Mouse (Mus musculus) heart, embryonic 14.5 days (tissue): ENCODE measurements at regions not wholly inside any gene's neighbourhood (a gene's known extent, or its start where the extent isn't known, plus 50 kb on each side); places are given as distances from the start of the nearest gene placed in this dataset.

Experiments used
- ATAC-seq: fragments of 200-750 bp; cut with Nextera tagmentation; 2 replicates; pipeline ENCODE4 v1.8.0; 2017; ENCODE audit warnings: low read depth, moderate TSS enrichment; ENCODE audit not compliant: insufficient number of reproducible peaks, insufficient read depth, low FRiP score
- H3K27ac ChIP-seq, 2 experiments: fragments of 200-500 bp in 1 of 2; fragments of 300-500 bp in 1 of 2; sonication (generic) in 1 of 2; replicated peaks in 1 of 2; 2 replicates each; pipeline ENCODE4 v1.5.1; 2012 to 2014; ENCODE audit warnings: low read depth in 2 of 2, low read length in 2 of 2, control low read depth in 1 of 2, mild to moderate bottlenecking in 1 of 2, mixed read lengths in 1 of 2; ENCODE audit not compliant: control insufficient read depth in 1 of 2, insufficient read depth in 1 of 2
- H3K27me3 ChIP-seq: fragments of 300-500 bp; sonication (generic); 2 replicates; pipeline ENCODE4 v1.6.1; 2014; ENCODE audit warnings: mild to moderate bottlenecking, low read length, control low read depth; ENCODE audit not compliant: control insufficient read depth, insufficient read depth
- H3K36me3 ChIP-seq: fragments of 300-500 bp; sonication (generic); 2 replicates; pipeline ENCODE4 v1.6.1; 2014; ENCODE audit warnings: mild to moderate bottlenecking, control low read depth, low read length, mixed read lengths; ENCODE audit not compliant: control insufficient read depth, insufficient read depth
- H3K4me1 ChIP-seq, 2 experiments: fragments of 200-500 bp in 1 of 2; fragments of 300-500 bp in 1 of 2; sonication (generic) in 1 of 2; 2 replicates each; pipeline ENCODE4 v1.6.1; 2012 to 2014; ENCODE audit warnings: low read length in 2 of 2, control low read depth in 1 of 2, mixed read lengths in 1 of 2; ENCODE audit not compliant: control insufficient read depth in 2 of 2, insufficient read depth in 2 of 2
- H3K4me2 ChIP-seq: fragments of 300-500 bp; sonication (generic); 2 replicates; pipeline ENCODE4 v1.6.1; 2014; ENCODE audit warnings: mild to moderate bottlenecking, low read length
- H3K4me3 ChIP-seq, 2 experiments: fragments of 200-500 bp in 1 of 2; fragments of 300-500 bp in 1 of 2; sonication (generic) in 1 of 2; 2 replicates each; pipeline ENCODE4 v1.5.1; 2012 to 2014; ENCODE audit warnings: low read length in 2 of 2, mild to moderate bottlenecking in 2 of 2, control low read depth in 1 of 2, low read depth in 1 of 2, moderate library complexity in 1 of 2; ENCODE audit not compliant: control insufficient read depth in 1 of 2, insufficient read depth in 1 of 2
- H3K9ac ChIP-seq: fragments of 300-500 bp; sonication (generic); 2 replicates; pipeline ENCODE4 v1.6.1; 2014; ENCODE audit warnings: mild to moderate bottlenecking, low read length
- H3K9me3 ChIP-seq: fragments of 300-500 bp; sonication (generic); 2 replicates; pipeline ENCODE4 v1.6.1; 2016; ENCODE audit warnings: low read length, control low read depth; ENCODE audit not compliant: control insufficient read depth
- WGBS: fragments of 180-500 bp; shearing (Covaris S2); extraction: QIAGEN DNeasy Blood & Tissue Kit; methylation state at CpG from one replicate; pipeline ENCODE4 v1.1.7; 2014; 5-methylcytosine and 5-hydroxymethylcytosine counted together

DNA sequence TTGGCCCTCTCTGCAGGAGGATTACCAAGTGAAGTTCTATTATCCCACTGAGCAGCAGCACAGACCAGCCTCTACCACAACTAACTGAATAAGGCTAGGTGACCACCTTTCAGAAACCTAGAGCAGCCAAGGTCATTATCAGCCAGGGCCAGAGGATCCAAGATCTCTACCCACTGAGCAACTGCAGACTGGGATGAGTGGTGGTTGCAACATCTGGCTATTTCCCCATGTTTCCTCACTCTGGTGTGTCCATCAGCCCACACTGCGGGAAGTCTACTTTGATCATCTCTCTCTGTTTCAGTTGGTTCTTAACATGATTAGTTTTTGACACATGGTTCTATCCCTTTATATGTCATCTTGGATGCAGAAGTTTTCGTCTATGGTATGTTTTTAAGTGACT lies 157.2 kb downstream of the Cog6 start:
- ATAC-seq, result no peak
- Histone ChIP-seq H3K4me1 (no peaks in the 10 kb centered on the region), H3K9ac (no peak overlapping the region), H3K4me3 (no peak overlapping the region), H3K27me3 (no peaks in the 10 kb centered on the region), H3K36me3 (no peaks in the 10 kb centered on the region), H3K4me2 (no peak overlapping the region), H3K27ac (no peak overlapping the region), H3K9me3 (no peaks in the 10 kb centered on the region)
- WGBS, result 74% methylated on average over 2 of the region's 2 CpGs

DNA sequence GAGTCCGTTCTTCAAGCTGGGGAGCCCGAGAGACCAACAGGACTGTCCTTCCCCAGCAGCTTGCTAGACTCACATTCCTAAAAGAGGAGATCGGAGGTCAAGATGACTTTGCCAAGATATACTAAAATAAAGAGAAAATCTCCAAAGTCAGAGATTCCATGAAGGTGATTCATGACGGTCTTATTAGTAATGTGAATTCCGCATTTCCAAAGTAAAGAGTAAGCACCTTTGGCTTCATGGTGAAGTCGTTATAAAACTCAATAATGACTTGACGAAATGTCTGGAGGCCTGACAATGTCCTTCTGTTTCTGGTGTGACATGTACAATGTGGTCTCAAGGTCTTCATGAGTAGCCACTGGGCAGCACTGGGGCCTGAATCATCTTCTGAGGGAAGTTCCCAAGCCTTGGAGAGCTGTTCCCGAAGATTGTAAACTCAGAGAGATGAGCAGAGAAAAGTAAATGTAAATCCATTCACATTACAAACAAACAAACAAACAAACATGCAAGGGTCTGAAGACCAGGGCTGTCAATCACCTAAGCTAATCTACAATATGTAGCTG lies 157.7 kb downstream of the Cog6 start:
- Histone ChIP-seq H3K36me3 (no peaks in the 10 kb centered on the region), H3K4me2 (no peak overlapping the region), H3K9me3 (no peaks in the 10 kb centered on the region), H3K4me1 (no peaks in the 10 kb centered on the region), H3K27ac (no peak overlapping the region), H3K4me3 (no peak overlapping the region), H3K9ac (no peak overlapping the region), H3K27me3 (no peaks in the 10 kb centered on the region)
- ATAC-seq, result no peak
- WGBS, result 88% methylated on average over 8 of the region's 8 CpGs

DNA sequence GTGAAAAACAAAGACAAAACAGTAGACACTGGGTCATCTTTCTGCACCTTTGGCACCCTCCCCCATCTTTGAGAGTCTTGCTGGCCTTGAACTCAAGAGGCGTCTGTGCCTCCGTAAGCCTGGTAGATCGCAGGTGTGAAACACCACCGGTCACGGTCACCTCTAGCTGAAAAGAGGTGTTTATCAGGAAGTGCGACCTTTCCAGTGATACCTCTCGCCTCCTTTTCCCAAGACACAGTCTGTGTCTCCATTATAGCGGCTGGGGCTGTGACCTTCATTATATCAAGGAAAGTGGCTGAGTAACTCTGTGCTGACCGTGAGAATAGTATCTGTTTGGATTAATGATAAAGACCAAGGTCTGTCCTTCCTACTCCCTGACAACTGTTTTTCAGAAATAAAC lies 158.8 kb downstream of the Cog6 start:
- Histone ChIP-seq H3K27me3 (no peaks in the 10 kb centered on the region), H3K27ac (no peak overlapping the region), H3K36me3 (no peaks in the 10 kb centered on the region), H3K4me2 (no peak overlapping the region), H3K9ac (no peak overlapping the region), H3K4me3 (no peak overlapping the region), H3K4me1 (no peaks in the 10 kb centered on the region), H3K9me3 (no peaks in the 10 kb centered on the region)
- 60% methylated on average over 9 of the region's 9 CpGs for WGBS
- no peak for ATAC-seq

DNA sequence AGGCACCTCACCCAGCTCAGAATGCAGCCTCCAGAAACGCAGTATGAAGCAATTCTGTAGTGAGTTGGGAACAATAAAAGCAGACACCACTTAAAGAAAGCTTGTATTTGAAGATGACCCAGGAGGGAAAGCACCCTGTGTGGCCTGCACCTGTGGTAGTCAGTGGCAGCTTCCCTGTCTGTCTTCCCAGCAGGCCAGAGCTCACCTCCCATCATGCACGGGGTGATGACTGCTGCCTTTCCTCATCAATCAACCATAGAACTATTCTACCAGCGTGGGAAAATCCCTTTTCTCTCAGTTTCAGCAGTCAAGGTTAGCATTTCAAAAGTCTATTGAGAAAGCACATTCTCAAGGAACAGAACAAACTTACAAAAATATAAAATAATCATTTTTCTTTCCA lies 160.0 kb downstream of the Cog6 start:
- Histone ChIP-seq H3K9ac (no peak overlapping the region), H3K9me3 (no peaks in the 10 kb centered on the region), H3K36me3 (no peaks in the 10 kb centered on the region), H3K4me1 (no peaks in the 10 kb centered on the region), H3K27ac (no peak overlapping the region), H3K27me3 (no peaks in the 10 kb centered on the region), H3K4me3 (no peak overlapping the region), H3K4me2 (no peak overlapping the region)
- WGBS, result 86% methylated on average over 3 of the region's 3 CpGs
- ATAC-seq, result no peak

DNA sequence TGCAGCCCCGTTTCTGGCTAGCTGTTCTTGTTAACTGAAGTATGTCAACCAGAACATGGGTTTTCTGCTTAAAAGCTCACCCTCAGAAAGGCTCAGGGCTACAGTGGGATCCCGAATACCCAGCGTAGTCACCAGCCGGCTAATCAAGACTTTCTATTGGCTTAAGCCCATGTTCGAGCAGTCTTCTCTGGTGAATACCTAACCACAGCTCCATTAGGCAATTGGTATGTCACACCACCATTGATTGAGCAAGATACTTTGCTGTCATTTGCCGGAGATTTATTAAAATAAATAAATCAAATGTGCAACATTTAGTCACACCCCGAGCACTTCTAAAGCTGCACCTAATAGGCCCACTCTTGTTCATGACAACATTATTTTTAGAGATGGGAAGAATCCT lies 162.5 kb downstream of the Cog6 start:
- Histone ChIP-seq H3K36me3 (no peaks in the 10 kb centered on the region), H3K9ac (no peak overlapping the region), H3K4me2 (no peak overlapping the region), H3K27ac (no peak overlapping the region), H3K4me3 (no peak overlapping the region), H3K9me3 (no peaks in the 10 kb centered on the region), H3K27me3 (no peaks in the 10 kb centered on the region), H3K4me1 (no peaks in the 10 kb centered on the region)
- ATAC-seq, result no peak
- WGBS, result 94% methylated on average over 7 of the region's 7 CpGs

DNA sequence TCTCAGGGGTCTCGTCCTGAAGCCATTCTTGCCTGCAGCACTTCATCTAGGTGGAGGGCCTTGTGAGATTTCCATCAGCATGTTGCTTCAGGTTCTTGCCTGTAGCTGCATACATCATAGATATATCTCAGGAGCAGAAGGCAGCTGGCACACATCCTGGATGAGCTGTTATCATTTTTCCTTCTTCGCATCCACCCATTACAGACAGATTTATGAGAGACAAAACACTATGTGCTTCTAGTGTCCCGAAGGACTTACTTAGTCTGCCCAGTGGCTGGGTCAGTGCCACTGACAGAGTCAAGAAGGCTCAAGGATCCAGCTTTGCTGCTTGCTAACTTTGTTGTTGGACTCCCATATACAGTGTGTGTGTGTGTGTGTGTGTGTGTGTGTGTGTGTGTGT lies 163.9 kb downstream of the Cog6 start:
- H3K36me3 ChIP-seq, result no peaks in the 10 kb centered on the region

DNA sequence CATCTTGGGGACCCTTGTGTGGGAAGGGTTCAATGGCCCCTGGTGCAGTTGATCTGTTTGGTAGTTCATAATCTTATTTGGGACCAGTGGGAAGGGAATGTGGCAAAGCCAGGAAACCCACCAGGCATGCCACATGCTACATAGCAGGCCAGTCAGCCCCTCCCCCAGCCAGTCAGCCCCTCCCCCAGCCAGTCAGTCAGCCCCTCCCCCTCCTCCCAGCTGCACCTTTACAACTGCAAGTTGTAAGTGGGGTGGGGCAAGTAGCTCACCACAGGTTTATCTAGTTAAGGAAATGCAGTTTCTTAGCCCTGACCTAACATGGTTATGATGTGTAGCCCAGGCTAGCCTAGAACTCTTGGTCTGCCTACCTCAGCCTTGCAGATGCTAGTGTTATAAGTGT lies 171.9 kb downstream of the Cog6 start:
- Histone ChIP-seq H3K9ac (no peak overlapping the region), H3K4me2 (no peak overlapping the region), H3K36me3 (no peaks in the 10 kb centered on the region), H3K9me3 (no peaks in the 10 kb centered on the region), H3K27me3 (no peaks in the 10 kb centered on the region), H3K27ac (no peak overlapping the region), H3K4me1 (no peaks in the 10 kb centered on the region), H3K4me3 (no peak overlapping the region)
- no peak for ATAC-seq

More for the DNA sequence above, 163.9 kb downstream of the Cog6 start:
- Histone ChIP-seq H3K27me3 (no peaks in the 10 kb centered on the region), H3K4me1 (no peaks in the 10 kb centered on the region), H3K27ac (no peak overlapping the region), H3K4me2 (no peak overlapping the region), H3K9me3 (no peaks in the 10 kb centered on the region), H3K4me3 (no peak overlapping the region), H3K9ac (no peak overlapping the region)
- ATAC-seq, result no peak
- 67% methylated on average over 3 of the region's 3 CpGs for WGBS

DNA sequence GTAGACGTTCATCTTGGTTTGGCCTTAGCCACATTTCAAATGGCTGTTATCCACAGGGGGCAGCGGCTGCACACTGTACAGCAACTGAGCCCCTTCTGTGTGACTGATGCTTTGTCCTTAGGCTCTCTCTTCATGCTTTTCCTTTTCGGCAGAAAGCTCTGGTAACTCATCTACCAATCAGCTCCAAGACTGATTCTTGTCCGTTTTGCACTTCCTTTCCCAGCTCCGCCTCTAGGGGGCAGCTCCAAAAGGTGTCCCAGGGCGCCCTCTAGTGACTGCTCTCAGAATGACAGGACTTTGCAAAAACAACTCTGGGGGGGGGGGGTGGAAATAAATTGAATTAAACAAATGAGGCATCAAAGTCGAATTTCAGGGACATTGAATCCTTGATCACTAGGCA lies 173.0 kb downstream of the Cog6 start:
- no peak for ATAC-seq
- Histone ChIP-seq H3K4me2 (no peak overlapping the region), H3K36me3 (no peaks in the 10 kb centered on the region), H3K4me1 (peaks cover 0 to 2% of the 10 kb centered on the region in 2 experiments; a peak in 1 of 4 replicates), H3K9ac (no peak overlapping the region), H3K9me3 (no peaks in the 10 kb centered on the region), H3K27ac (no peak overlapping the region), H3K27me3 (no peaks in the 10 kb centered on the region), H3K4me3 (no peak overlapping the region)
- WGBS, result 38% methylated on average over 7 of the region's 7 CpGs
